Mouse (Mus musculus): ENCODE measurements around the gene Zfp52. TPM values are rescaled to one million over a fixed set of nuclear protein-coding genes. Genes with fewer than 3 reads are reported as not detected.
A peak's percentile ranks its signal among the peaks of the same experiment; 100 is the strongest.

Zfp52 gene
- total and polyA plus RNA-seq, 2 experiments from 2014 or later: 2.1 to 3.2 TPM

DNA sequence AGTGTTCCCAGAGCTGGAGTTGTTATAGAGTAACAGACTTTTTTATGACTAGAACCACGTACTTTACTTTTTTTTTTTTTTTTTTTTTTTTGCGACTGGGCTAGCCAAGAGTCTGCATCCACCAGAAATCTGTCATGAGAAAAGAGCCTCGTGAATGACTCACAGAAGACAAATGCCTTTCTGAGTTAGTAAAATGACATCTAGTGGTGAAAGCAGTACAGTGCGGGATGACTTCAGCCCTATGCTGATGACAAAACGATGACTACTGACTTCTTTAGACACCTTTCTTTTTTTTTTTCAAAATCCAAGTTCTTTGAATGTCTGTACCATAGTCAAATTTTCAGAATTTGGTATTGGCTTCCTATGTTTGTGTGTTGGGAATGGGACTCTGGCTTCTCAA is 30.9 kb downstream of the Zfp52 start:
- WGBS: 4% methylated on average over 5 of the region's 5 CpGs
- peaks cover 3% of the 10 kb centered on the region; the same call in 1 of the 2 replicates for H3K36me3 ChIP-seq (ENCODE audit: insufficient read depth)

GRCm38 (mm10) chr17:21566728-21567349 is 31.5 kb downstream of the Zfp52 start, which contains the start of gene Zfp948:
Gene Zfp948, plus strand, starts transcription at chr17:21567008.
- peaks cover 3% of the 10 kb centered on the region; the same call in 1 of the 2 replicates for H3K36me3 ChIP-seq (ENCODE audit: insufficient read depth)
- peak within 1 kb of the TSS; percentile 75 for H3K9ac ChIP-seq
- WGBS: under 1% methylated on average over 29 of the region's 29 CpGs
- H3K4me1 ChIP-seq (ENCODE audit: insufficient read depth): peaks cover 3% of the 10 kb centered on the region; the same call in 1 of the 2 replicates
- H3K4me3 ChIP-seq (ENCODE audit: low read depth, low read length): peak within 1 kb of the TSS; percentile 67
- DNase-seq (peak; percentile 89), ATAC-seq (peak; percentile 95)
- H3K9me3 ChIP-seq (ENCODE audit: low read length): no peaks in the 10 kb centered on the region
- TF ChIP-seq CTCF (IDR thresholded peaks at IDR 0.05; ENCODE audit: low read depth): no peak; the same call in 1 of the 2 replicates
- no peaks in the 10 kb centered on the region for H3K27me3 ChIP-seq (ENCODE audit: insufficient read depth, low read length)
- peak within 1 kb of the TSS; percentile 56 for H3K4me2 ChIP-seq (ENCODE audit: low read depth)
- H3K27ac ChIP-seq (ENCODE audit: low read depth, low read length): peak within 1 kb of the TSS; percentile 90

More for the DNA sequence above, 30.9 kb downstream of the Zfp52 start:
- Histone ChIP-seq H3K9me3 (ENCODE audit: low read length) (no peaks in the 10 kb centered on the region), H3K4me3 (ENCODE audit: low read depth, low read length) (peak overlapping the region; percentile 67), H3K27me3 (ENCODE audit: insufficient read depth, low read length) (no peaks in the 10 kb centered on the region), H3K4me2 (ENCODE audit: low read depth) (peak overlapping the region; percentile 56), H3K9ac (peak overlapping the region; percentile 75), H3K27ac (ENCODE audit: low read depth, low read length) (peak overlapping the region; percentile 90), H3K4me1 (ENCODE audit: insufficient read depth) (peaks cover 3% of the 10 kb centered on the region; the same call in 1 of the 2 replicates)
- peak; percentile 68 for TF ChIP-seq CTCF (IDR thresholded peaks at IDR 0.05; ENCODE audit: low read depth)
- peak; percentile 89 for ATAC-seq
- DNase-seq: peak; percentile 82

- Histone ChIP-seq H3K4me1 (ENCODE audit: insufficient read depth) (peaks cover 3% of the 10 kb centered on the region; the same call in 1 of the 2 replicates), H3K9ac (peak overlapping the region; percentile 18; the same call in 1 of the 2 replicates), H3K27ac (ENCODE audit: low read depth, low read length) (no peak overlapping the region), H3K9me3 (ENCODE audit: low read length) (no peaks in the 10 kb centered on the region), H3K27me3 (ENCODE audit: insufficient read depth, low read length) (no peaks in the 10 kb centered on the region), H3K4me2 (ENCODE audit: low read depth) (peak overlapping the region; percentile 56), H3K4me3 (ENCODE audit: low read depth, low read length) (peak overlapping the region; percentile 67), H3K36me3 (ENCODE audit: insufficient read depth) (peaks cover 3% of the 10 kb centered on the region; the same call in 1 of the 2 replicates)
- DNase-seq: peak; percentile 5
- WGBS: 59% methylated on average over 1 of the region's 1 CpGs
- ATAC-seq: no peak
- TF ChIP-seq CTCF (IDR thresholded peaks at IDR 0.05; ENCODE audit: low read depth): no peak
Observed at GRCm38 (mm10) chr17:21567696-21568095, 32.4 kb downstream of the Zfp52 start.

DNA sequence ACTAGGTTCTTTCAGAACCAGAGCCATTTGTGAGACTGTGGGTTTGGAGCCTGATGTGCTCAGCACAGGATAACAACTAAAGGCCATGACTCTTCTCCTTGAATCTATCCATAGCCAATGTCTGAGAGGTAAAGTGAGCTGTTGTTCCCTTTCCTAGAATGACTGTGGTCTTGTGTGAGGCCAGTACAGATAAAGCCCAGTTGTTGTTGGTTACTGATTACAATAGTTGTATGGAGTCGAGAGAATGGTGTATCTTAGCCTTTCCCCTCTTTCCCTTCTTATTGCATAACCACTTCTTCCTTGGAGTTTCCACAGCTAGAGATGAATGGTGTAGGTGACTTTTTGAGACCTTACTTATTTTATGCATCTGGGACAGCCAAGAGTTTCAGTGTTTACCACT is 43.7 kb downstream of the Zfp52 start:
- Histone ChIP-seq H3K4me1 (ENCODE audit: insufficient read depth) (no peaks in the 10 kb centered on the region), H3K4me3 (ENCODE audit: low read depth, low read length) (no peak overlapping the region), H3K9ac (no peak overlapping the region), H3K27ac (ENCODE audit: low read depth, low read length) (no peak overlapping the region), H3K27me3 (ENCODE audit: insufficient read depth, low read length) (no peaks in the 10 kb centered on the region), H3K36me3 (ENCODE audit: insufficient read depth) (peaks cover 27% of the 10 kb centered on the region), H3K4me2 (ENCODE audit: low read depth) (no peak overlapping the region), H3K9me3 (ENCODE audit: low read length) (no peaks in the 10 kb centered on the region)
- DNase-seq (no peak), ATAC-seq (no peak)
- TF ChIP-seq CTCF (IDR thresholded peaks at IDR 0.05; ENCODE audit: low read depth): no peak
- 82% methylated on average over 1 of the region's 1 CpGs for WGBS

GRCm38 (mm10) chr17:21579493-21580175 is 44.3 kb downstream of the Zfp52 start:
- no peak overlapping the region for H3K27ac ChIP-seq (ENCODE audit: low read depth, low read length)
- H3K4me3 ChIP-seq (ENCODE audit: low read depth, low read length): no peak overlapping the region
- TF ChIP-seq CTCF (IDR thresholded peaks at IDR 0.05; ENCODE audit: low read depth): peak; percentile 73
- H3K36me3 ChIP-seq (ENCODE audit: insufficient read depth): peaks cover 25% of the 10 kb centered on the region
- H3K27me3 ChIP-seq (ENCODE audit: insufficient read depth, low read length): no peaks in the 10 kb centered on the region
- H3K9me3 ChIP-seq (ENCODE audit: low read length): no peaks in the 10 kb centered on the region
- no peak overlapping the region for H3K4me2 ChIP-seq (ENCODE audit: low read depth)
- peak; percentile 55 for DNase-seq
- 26% methylated on average over 5 of the region's 5 CpGs for WGBS
- peak; percentile 85 for ATAC-seq
- H3K9ac ChIP-seq: no peak overlapping the region
- H3K4me1 ChIP-seq (ENCODE audit: insufficient read depth): no peaks in the 10 kb centered on the region

DNA sequence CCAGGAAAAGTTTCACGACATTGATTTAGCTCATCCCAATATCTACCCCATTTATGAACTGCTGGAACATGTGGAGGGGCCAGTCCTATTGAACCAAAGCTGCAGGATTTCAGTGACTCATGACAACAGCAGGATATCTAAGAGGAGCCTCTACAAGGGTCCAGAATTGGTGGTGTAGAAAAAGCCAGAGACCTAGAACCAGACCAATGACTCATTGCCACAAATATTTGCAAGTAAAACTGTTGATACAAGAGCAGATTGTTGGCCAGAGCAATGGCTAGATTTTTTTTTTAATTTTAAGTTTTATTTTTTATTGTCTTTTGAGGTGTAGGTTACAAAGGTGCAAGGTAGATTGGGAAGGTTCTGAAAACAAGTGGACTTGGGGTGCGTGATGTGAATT is 50.2 kb downstream of the Zfp52 start:
- peaks cover 45% of the 10 kb centered on the region for H3K36me3 ChIP-seq (ENCODE audit: insufficient read depth)
- no peak for TF ChIP-seq CTCF (IDR thresholded peaks at IDR 0.05; ENCODE audit: low read depth)
- no peak overlapping the region for H3K27ac ChIP-seq (ENCODE audit: low read depth, low read length)
- H3K4me2 ChIP-seq (ENCODE audit: low read depth): no peak overlapping the region
- H3K4me3 ChIP-seq (ENCODE audit: low read depth, low read length): no peak overlapping the region
- H3K4me1 ChIP-seq (ENCODE audit: insufficient read depth): no peaks in the 10 kb centered on the region
- no peak overlapping the region for H3K9ac ChIP-seq
- WGBS: 98% methylated on average over 2 of the region's 2 CpGs
- no peaks in the 10 kb centered on the region for H3K27me3 ChIP-seq (ENCODE audit: insufficient read depth, low read length)
- ATAC-seq (no peak), DNase-seq (no peak)
- peaks cover 6% of the 10 kb centered on the region; the same call in 1 of the 2 replicates for H3K9me3 ChIP-seq (ENCODE audit: low read length)

Other genes with a start within 250 kb of the Zfp52 start
- not detected in 2 replicates for gene Vmn1r237, start 223.7 kb upstream of the Zfp52 start, total RNA-seq (2014; rRNA removed)
- gene Vmn1r237, start 223.7 kb upstream of the Zfp52 start, polyA plus RNA-seq (2015; fragmentation: Nextera tagmentation; extraction: Ambion mirVana): not detected in 2 replicates
- 5.1 and 5.2 TPM in 2 replicates for gene Zfp677, start 151.8 kb upstream of the Zfp52 start, total RNA-seq (2014; rRNA removed)
- 1.1 and 2.1 TPM in 2 replicates for gene Zfp677, start 151.8 kb upstream of the Zfp52 start, polyA plus RNA-seq (2015; fragmentation: Nextera tagmentation; extraction: Ambion mirVana)
- gene Zfp54, start 112.3 kb upstream of the Zfp52 start, total RNA-seq (2014; rRNA removed): 3.1 and 4.2 TPM in 2 replicates
- gene Zfp54, start 112.3 kb upstream of the Zfp52 start, polyA plus RNA-seq (2015; fragmentation: Nextera tagmentation; extraction: Ambion mirVana): 1.3 and 3.0 TPM in 2 replicates
- gene Zfp51, start 85.2 kb upstream of the Zfp52 start, total RNA-seq (2014; rRNA removed): 6.5 and 7.7 TPM in 2 replicates
- 6.0 and 6.6 TPM in 2 replicates for gene Zfp51, start 85.2 kb upstream of the Zfp52 start, polyA plus RNA-seq (2015; fragmentation: Nextera tagmentation; extraction: Ambion mirVana)
- gene Zfp53, start 46.5 kb upstream of the Zfp52 start, total RNA-seq (2014; rRNA removed): 6.2 and 6.6 TPM in 2 replicates
- 8.0 and 11.3 TPM in 2 replicates for gene Zfp53, start 46.5 kb upstream of the Zfp52 start, polyA plus RNA-seq (2015; fragmentation: Nextera tagmentation; extraction: Ambion mirVana)
- 21.0 and 21.8 TPM in 2 replicates for gene Zfp948, start 31.5 kb downstream of the Zfp52 start, total RNA-seq (2014; rRNA removed)
- gene Zfp948, start 31.5 kb downstream of the Zfp52 start, polyA plus RNA-seq (2015; fragmentation: Nextera tagmentation; extraction: Ambion mirVana): 12.9 and 15.5 TPM in 2 replicates
- 6.5 and 10.2 TPM in 2 replicates for gene Zfp983, start 115.1 kb downstream of the Zfp52 start, total RNA-seq (2014; rRNA removed)
- 5.9 and 6.6 TPM in 2 replicates for gene Zfp983, start 115.1 kb downstream of the Zfp52 start, polyA plus RNA-seq (2015; fragmentation: Nextera tagmentation; extraction: Ambion mirVana)
- gene Gm10226, start 156.3 kb downstream of the Zfp52 start, total RNA-seq (2014; rRNA removed): not detected in 2 replicates
- 7.4 and 10.2 TPM in 2 replicates for gene Gm10226, start 156.3 kb downstream of the Zfp52 start, polyA plus RNA-seq (2015; fragmentation: Nextera tagmentation; extraction: Ambion mirVana)
- 10.5 and 12.1 TPM in 2 replicates for gene Zfp760, start 172.2 kb downstream of the Zfp52 start, total RNA-seq (2014; rRNA removed)
- 5.5 and 6.3 TPM in 2 replicates for gene Zfp760, start 172.2 kb downstream of the Zfp52 start, polyA plus RNA-seq (2015; fragmentation: Nextera tagmentation; extraction: Ambion mirVana)
- 16.7 and 24.4 TPM in 2 replicates for gene Zfp229, start 195.3 kb downstream of the Zfp52 start, total RNA-seq (2014; rRNA removed)
- gene Zfp229, start 195.3 kb downstream of the Zfp52 start, polyA plus RNA-seq (2015; fragmentation: Nextera tagmentation; extraction: Ambion mirVana): 3.4 and 5.2 TPM in 2 replicates

Measured in forebrain, postnatal 0 days (tissue).